Mouse (Mus musculus): Measurements from ENCODE around the gene 4922502D21Rik. TPM values are rescaled to one million over a fixed set of nuclear protein-coding genes. Genes with fewer than 3 reads are reported as not detected.
A peak's percentile ranks its signal among the peaks of the same experiment; 100 is the strongest.

The 4922502D21Rik gene
- polyA plus RNA-seq (2012; rRNA removed), result not detected in 2 replicates

DNA sequence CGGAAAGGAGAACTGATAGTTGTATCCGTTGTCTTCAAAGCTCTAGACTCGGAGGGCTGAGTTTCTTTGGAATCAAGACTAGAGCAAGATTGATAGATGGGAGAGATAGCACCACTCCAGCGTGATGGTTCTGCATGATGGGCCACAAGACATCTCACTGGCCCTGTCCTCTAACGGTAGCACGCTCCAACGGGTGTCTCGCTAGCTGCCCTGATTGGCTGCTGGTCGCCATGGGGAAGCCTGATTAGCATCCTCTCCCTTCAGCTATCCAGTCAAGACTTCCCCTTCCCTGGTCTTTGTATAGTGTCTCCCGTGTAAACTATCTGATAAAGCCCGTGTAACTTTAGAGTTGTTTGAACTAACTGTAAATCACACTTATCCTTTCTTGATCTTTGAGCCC lies at the start of gene 4922502D21Rik:
Gene 4922502D21Rik, minus strand, starts transcription at position 187 of the 400 bp plus-strand sequence.
- Histone ChIP-seq H3K4me3 (replicated peaks; ENCODE audit: extremely low read depth, low read depth, low read length) (no peak within 1 kb of the TSS), H3K4me1 (ENCODE audit: control insufficient read depth, insufficient read depth, low read length) (no peaks in the 10 kb centered on the region)
- 47% methylated on average over 11 of the region's 11 CpGs for WGBS
- no peak for DNase-seq
- TF ChIP-seq CTCF (IDR thresholded peaks at IDR 0.05; ENCODE audit: insufficient read depth, low read length) (no peak), POLR2A (IDR thresholded peaks at IDR 0.05; ENCODE audit: borderline replicate concordance, extremely low read depth, low read depth, low read length) (no peak)

DNA sequence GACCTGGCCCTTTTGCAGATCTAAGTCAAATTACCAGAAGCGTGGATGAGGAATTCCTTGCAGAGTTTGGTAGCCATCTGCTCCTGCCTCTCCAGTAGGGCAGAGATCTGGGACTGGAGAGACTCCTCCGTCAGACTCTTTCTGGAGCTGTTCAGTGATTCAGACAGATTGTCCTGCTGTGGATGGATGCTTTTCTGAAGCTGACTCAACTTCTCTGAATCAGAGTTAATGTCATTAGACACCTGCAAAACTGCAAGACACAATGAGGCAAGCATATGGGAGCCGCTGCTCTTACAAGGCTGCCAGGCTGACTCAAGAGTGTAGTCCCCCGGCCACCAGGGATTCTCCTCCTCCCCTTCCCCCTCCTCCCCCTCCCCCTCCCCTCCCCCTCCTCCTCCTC lies 48.9 kb upstream of the 4922502D21Rik start:
- WGBS, result 78% methylated on average over 4 of the region's 4 CpGs
- TF ChIP-seq CTCF (IDR thresholded peaks at IDR 0.05; ENCODE audit: insufficient read depth, low read length) (no peak), POLR2A (IDR thresholded peaks at IDR 0.05; ENCODE audit: borderline replicate concordance, extremely low read depth, low read depth, low read length) (no peak)
- Histone ChIP-seq H3K4me1 (ENCODE audit: control insufficient read depth, insufficient read depth, low read length) (no peaks in the 10 kb centered on the region), H3K4me3 (replicated peaks; ENCODE audit: extremely low read depth, low read depth, low read length) (no peak overlapping the region)
- no peak for DNase-seq

- H3K4me3 ChIP-seq (replicated peaks; ENCODE audit: extremely low read depth, low read depth, low read length), result no peak overlapping the region
- TF ChIP-seq CTCF (IDR thresholded peaks at IDR 0.05; ENCODE audit: insufficient read depth, low read length) (no peak), POLR2A (IDR thresholded peaks at IDR 0.05; ENCODE audit: borderline replicate concordance, extremely low read depth, low read depth, low read length) (no peak)
- no peak for DNase-seq
- no peaks in the 10 kb centered on the region for H3K4me1 ChIP-seq (ENCODE audit: control insufficient read depth, insufficient read depth, low read length)
- 49% methylated on average over 2 of the region's 2 CpGs for WGBS
Measured at GRCm38 (mm10) chr6:129374937-129375471, 43.4 kb upstream of the 4922502D21Rik start.

DNA sequence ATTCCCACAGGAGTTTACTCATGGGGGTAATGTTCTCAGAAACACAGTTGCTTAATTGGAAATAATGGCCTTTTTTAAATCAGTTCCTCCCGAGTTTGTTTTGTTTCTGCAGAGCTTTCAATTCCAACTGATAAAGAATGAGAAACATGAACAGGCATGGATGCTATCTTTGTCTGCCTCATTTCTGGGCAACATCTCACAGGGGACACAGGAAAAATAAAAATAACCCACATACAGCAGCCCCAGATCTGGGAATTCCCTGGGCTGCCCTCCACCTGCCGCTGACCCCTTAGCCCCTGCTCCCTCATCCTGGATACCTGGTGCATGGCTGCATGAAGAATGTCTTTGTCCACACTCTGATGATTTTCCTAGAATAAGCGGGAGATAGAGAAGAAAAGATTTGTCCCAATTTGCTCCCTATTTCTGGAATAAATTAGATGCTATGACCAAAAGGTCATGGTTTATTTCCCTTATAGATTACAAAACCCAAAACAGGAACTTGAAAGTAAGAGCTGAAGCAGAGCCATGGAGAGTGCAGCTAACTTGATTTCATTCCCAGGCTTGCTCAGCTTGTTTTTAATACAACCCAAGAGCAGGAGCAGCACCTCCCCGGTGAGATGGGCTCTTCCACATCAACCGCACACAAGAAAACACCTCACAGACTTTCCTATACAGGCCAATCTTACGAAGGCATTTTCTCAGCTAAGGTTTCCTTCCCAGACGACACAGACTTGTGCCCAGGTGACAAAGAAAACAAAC lies 38.0 kb upstream of the 4922502D21Rik start:
- no peak for DNase-seq
- Histone ChIP-seq H3K4me1 (ENCODE audit: control insufficient read depth, insufficient read depth, low read length) (no peaks in the 10 kb centered on the region), H3K4me3 (replicated peaks; ENCODE audit: extremely low read depth, low read depth, low read length) (no peak overlapping the region)
- WGBS, result 51% methylated on average over 7 of the region's 7 CpGs
- TF ChIP-seq POLR2A (IDR thresholded peaks at IDR 0.05; ENCODE audit: borderline replicate concordance, extremely low read depth, low read depth, low read length) (no peak), CTCF (IDR thresholded peaks at IDR 0.05; ENCODE audit: insufficient read depth, low read length) (no peak)

DNA sequence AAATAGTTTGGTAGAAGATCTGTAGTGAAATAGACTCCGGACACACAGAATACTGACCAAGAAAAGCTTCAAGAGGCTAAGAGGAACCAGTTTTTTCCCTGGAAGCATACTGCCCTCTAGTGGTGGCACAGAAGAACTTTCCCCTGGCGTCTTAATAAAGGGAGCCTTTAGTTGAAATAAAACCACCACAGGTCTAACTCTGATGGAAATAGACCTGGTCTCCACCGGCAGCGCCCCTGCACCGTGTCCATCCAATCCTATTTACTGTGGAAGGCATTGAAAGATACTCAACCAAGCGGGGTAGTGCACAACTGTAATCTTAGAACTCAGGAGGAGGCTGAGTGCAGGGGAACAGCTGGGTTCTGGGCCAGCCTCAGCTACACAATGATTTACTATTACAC lies 34.4 kb upstream of the 4922502D21Rik start:
- 9% methylated on average over 6 of the region's 6 CpGs for WGBS
- H3K4me1 ChIP-seq (ENCODE audit: control insufficient read depth, insufficient read depth, low read length), result no peaks in the 10 kb centered on the region
- H3K4me3 ChIP-seq (replicated peaks; ENCODE audit: extremely low read depth, low read depth, low read length), result no peak overlapping the region
- TF ChIP-seq POLR2A (IDR thresholded peaks at IDR 0.05; ENCODE audit: borderline replicate concordance, extremely low read depth, low read depth, low read length), result no peak
- peak; percentile 41; the same call in 1 of the 2 replicates for TF ChIP-seq CTCF (IDR thresholded peaks at IDR 0.05; ENCODE audit: insufficient read depth, low read length)
- DNase-seq, result peak; percentile 14

- Histone ChIP-seq H3K4me1 (ENCODE audit: control insufficient read depth, insufficient read depth, low read length) (no peaks in the 10 kb centered on the region), H3K4me3 (replicated peaks; ENCODE audit: extremely low read depth, low read depth, low read length) (no peak overlapping the region)
- TF ChIP-seq CTCF (IDR thresholded peaks at IDR 0.05; ENCODE audit: insufficient read depth, low read length) (no peak), POLR2A (IDR thresholded peaks at IDR 0.05; ENCODE audit: borderline replicate concordance, extremely low read depth, low read depth, low read length) (no peak)
- DNase-seq, result no peak
- WGBS, result 38% methylated on average over 1 of the region's 1 CpGs
Measured at GRCm38 (mm10) chr6:129363942-129364341, 32.3 kb upstream of the 4922502D21Rik start.

- H3K4me3 ChIP-seq (replicated peaks; ENCODE audit: extremely low read depth, low read depth, low read length), result no peak overlapping the region
- no peak for TF ChIP-seq CTCF (IDR thresholded peaks at IDR 0.05; ENCODE audit: insufficient read depth, low read length)
- whole genome bisulfite sequencing, result 88% methylated on average over 2 of the region's 2 CpGs
- DNase-seq, result no peak
- H3K4me1 ChIP-seq (ENCODE audit: control insufficient read depth, insufficient read depth, low read length), result no peaks in the 10 kb centered on the region
Measured at GRCm38 (mm10) chr6:129359515-129359914, 27.9 kb upstream of the 4922502D21Rik start.

GRCm38 (mm10) chr6:129356430-129356829 lies 24.8 kb upstream of the 4922502D21Rik start:
- TF ChIP-seq POLR2A (IDR thresholded peaks at IDR 0.05; ENCODE audit: borderline replicate concordance, extremely low read depth, low read depth, low read length), result no peak
- no peak for TF ChIP-seq CTCF (IDR thresholded peaks at IDR 0.05; ENCODE audit: insufficient read depth, low read length)
- H3K4me1 ChIP-seq (ENCODE audit: control insufficient read depth, insufficient read depth, low read length), result no peaks in the 10 kb centered on the region
- H3K4me3 ChIP-seq (replicated peaks; ENCODE audit: extremely low read depth, low read depth, low read length), result no peak overlapping the region
- DNase-seq, result no peak

- no peak for DNase-seq
- no peak for TF ChIP-seq CTCF (IDR thresholded peaks at IDR 0.05; ENCODE audit: insufficient read depth, low read length)
- TF ChIP-seq POLR2A (IDR thresholded peaks at IDR 0.05; ENCODE audit: borderline replicate concordance, extremely low read depth, low read depth, low read length), result no peak
- 87% methylated on average over 2 of the region's 2 CpGs for WGBS
- H3K4me3 ChIP-seq (replicated peaks; ENCODE audit: extremely low read depth, low read depth, low read length), result no peak overlapping the region
- H3K4me1 ChIP-seq (ENCODE audit: control insufficient read depth, insufficient read depth, low read length), result no peaks in the 10 kb centered on the region
Measured at GRCm38 (mm10) chr6:129355774-129356173, 24.2 kb upstream of the 4922502D21Rik start.

GRCm38 (mm10) chr6:129351091-129351490 lies 19.5 kb upstream of the 4922502D21Rik start:
- TF ChIP-seq POLR2A (IDR thresholded peaks at IDR 0.05; ENCODE audit: borderline replicate concordance, extremely low read depth, low read depth, low read length), result no peak
- TF ChIP-seq CTCF (IDR thresholded peaks at IDR 0.05; ENCODE audit: insufficient read depth, low read length), result no peak
- Histone ChIP-seq H3K4me3 (replicated peaks; ENCODE audit: extremely low read depth, low read depth, low read length) (no peak overlapping the region), H3K4me1 (ENCODE audit: control insufficient read depth, insufficient read depth, low read length) (peaks cover 3% of the 10 kb centered on the region; the same call in 1 of the 2 replicates)
- WGBS, result 86% methylated on average over 3 of the region's 3 CpGs
- DNase-seq, result no peak
